Mouse (Mus musculus) G1E (cell line): ENCODE results near the gene Olfr1020. TPM values are rescaled to one million over a fixed set of nuclear protein-coding genes. Genes with fewer than 3 reads are reported as not detected.

Source experiments
- ATAC-seq: 2 replicates; pipeline ENCODE4 v1.8.0; 2016; ENCODE audit warnings: mild to moderate bottlenecking; ENCODE audit not compliant: insufficient number of reproducible peaks, poor library complexity, low FRiP score, severe bottlenecking; ENCODE audit errors: extremely low read depth
- DNase-seq: peaks from one replicate; pipeline ENCODE4 v3.0.0; 2012; ENCODE audit warnings: low spot score
- H3K27me3 ChIP-seq: 2 replicates; pipeline ENCODE4 v1.6.1; 2012; ENCODE audit warnings: mild to moderate bottlenecking, low read length, inconsistent platforms; ENCODE audit not compliant: insufficient read depth
- H3K36me3 ChIP-seq: replicated peaks from 2 replicates; pipeline ENCODE3; 2012; ENCODE audit warnings: mild to moderate bottlenecking, inconsistent platforms
- H3K4me1 ChIP-seq: 2 replicates; pipeline ENCODE4 v1.6.1; 2012; ENCODE audit warnings: low read depth, low read length, inconsistent platforms, mixed read lengths; ENCODE audit not compliant: insufficient read depth
- H3K4me3 ChIP-seq: 2 replicates; pipeline ENCODE4 v1.5.1; 2012; ENCODE audit warnings: low read depth, mild to moderate bottlenecking, inconsistent platforms, low read length, moderate library complexity, mixed read lengths
- H3K9me3 ChIP-seq: replicated peaks from 2 replicates; pipeline ENCODE4 v1.6.1; 2012; ENCODE audit warnings: inconsistent platforms
- CTCF ChIP-seq: IDR thresholded peaks from 2 replicates; pipeline ENCODE4 v1.5.1; 2012; ENCODE audit warnings: low read depth, low read length, inconsistent platforms, mixed read lengths
- GATA1 ChIP-seq: IDR thresholded peaks from 2 replicates; pipeline ENCODE4 v1.6.1; 2012; ENCODE audit warnings: borderline replicate concordance, low read length, inconsistent platforms, mixed read lengths
- GATA2 ChIP-seq: IDR thresholded peaks from 2 replicates; pipeline ENCODE4 v1.6.1; 2012; ENCODE audit warnings: low read depth, low read length, inconsistent platforms, borderline replicate concordance
- POLR2AphosphoS5 ChIP-seq: IDR thresholded peaks from 2 replicates; pipeline ENCODE4 v1.6.1; 2012; ENCODE audit warnings: low read depth, low read length, inconsistent platforms; ENCODE audit not compliant: insufficient replicate concordance
- TAL1 ChIP-seq: conservative IDR thresholded peaks from 2 replicates; pipeline ENCODE4 v1.6.1; 2012; ENCODE audit warnings: low read depth, low read length, inconsistent platforms, mixed read lengths
- polyA plus RNA-seq: library from polyadenylated mRNA; stranded (reverse); fragments of >175 nt; gene quantifications from 2 replicates; pipeline ENCODE4 v1.2.3, GENCODE M21; 2012
- total RNA-seq, 2 experiments: library from RNA; stranded (forward) in 1 of 2; stranded (reverse) in 1 of 2; fragments of 200-1000 nt in 1 of 2; fragments of >200 nt in 1 of 2; fragmentation: Nextera tagmentation in 1 of 2; gene quantifications; 2 replicates each; pipeline ENCODE4 v1.2.3; 2014 to 2017

Gene Olfr1020
- not detected in 2 replicates for total RNA-seq (2014; fragmentation: Nextera tagmentation)
- 0.17 TPM in 1 of 2 replicates, not detected in the other for total RNA-seq (2017)
- not detected in 2 replicates for polyA plus RNA-seq

GRCm38 (mm10) chr2:85846730-85847129 is at the start of gene Olfr1020:
Olfr1020 (plus strand) TSS chr2:85847030.
- Histone ChIP-seq H3K9me3 (0 out of 2 replicates have a peak, but pooled peaks cover 2% of the 10 kb centered on the region), H3K4me1 (no peaks in the 10 kb centered on the region), H3K36me3 (no peaks in the 10 kb centered on the region), H3K27me3 (no peaks in the 10 kb centered on the region), H3K4me3 (no peak within 1 kb of the TSS)
- TF ChIP-seq TAL1 (no peak), GATA2 (no peak), POLR2AphosphoS5 (no peak), GATA1 (no peak), CTCF (no peak)
- DNase-seq (no peak), ATAC-seq (no peak)

GRCm38 (mm10) chr2:85802444-85802843 is 44.4 kb upstream of the Olfr1020 start, which contains the start of gene Olfr1016:
Olfr1016 (minus strand) TSS chr2:85802544.
- TF ChIP-seq TAL1 (no peak), GATA2 (no peak), POLR2AphosphoS5 (no peak), GATA1 (no peak), CTCF (no peak)
- Histone ChIP-seq H3K4me3 (no peak within 1 kb of the TSS), H3K4me1 (no peaks in the 10 kb centered on the region), H3K9me3 (0 out of 2 replicates have a peak, but pooled peaks cover 5% of the 10 kb centered on the region), H3K27me3 (no peaks in the 10 kb centered on the region), H3K36me3 (no peaks in the 10 kb centered on the region)
- DNase-seq (no peak), ATAC-seq (no peak)

- Histone ChIP-seq H3K4me3 (no peak overlapping the region), H3K27me3 (no peaks in the 10 kb centered on the region), H3K36me3 (no peaks in the 10 kb centered on the region), H3K4me1 (no peaks in the 10 kb centered on the region), H3K9me3 (0 out of 2 replicates have a peak, but pooled peaks cover 5% of the 10 kb centered on the region)
- ATAC-seq (no peak), DNase-seq (no peak)
- TF ChIP-seq GATA2 (no peak), TAL1 (no peak), POLR2AphosphoS5 (no peak), GATA1 (no peak), CTCF (no peak)
Measured at GRCm38 (mm10) chr2:85804501-85804900, 42.3 kb upstream of the Olfr1020 start.

- ATAC-seq (no peak), DNase-seq (no peak)
- H3K4me1 ChIP-seq: no peaks in the 10 kb centered on the region
- no peak within 1 kb of the TSS for H3K4me3 ChIP-seq
- no peaks in the 10 kb centered on the region for H3K36me3 ChIP-seq
- no peaks in the 10 kb centered on the region; the same call in 1 of the 2 replicates for H3K9me3 ChIP-seq
- no peak for TF ChIP-seq GATA1
- no peak for TF ChIP-seq TAL1
- no peak for TF ChIP-seq CTCF
- no peak for TF ChIP-seq GATA2
- no peak for TF ChIP-seq POLR2AphosphoS5
- H3K27me3 ChIP-seq: no peaks in the 10 kb centered on the region
Measured at GRCm38 (mm10) chr2:85818179-85818578, 28.7 kb upstream of the Olfr1020 start, which contains the start of gene Olfr1018. Olfr1018 (plus strand) TSS chr2:85818479.

DNA sequence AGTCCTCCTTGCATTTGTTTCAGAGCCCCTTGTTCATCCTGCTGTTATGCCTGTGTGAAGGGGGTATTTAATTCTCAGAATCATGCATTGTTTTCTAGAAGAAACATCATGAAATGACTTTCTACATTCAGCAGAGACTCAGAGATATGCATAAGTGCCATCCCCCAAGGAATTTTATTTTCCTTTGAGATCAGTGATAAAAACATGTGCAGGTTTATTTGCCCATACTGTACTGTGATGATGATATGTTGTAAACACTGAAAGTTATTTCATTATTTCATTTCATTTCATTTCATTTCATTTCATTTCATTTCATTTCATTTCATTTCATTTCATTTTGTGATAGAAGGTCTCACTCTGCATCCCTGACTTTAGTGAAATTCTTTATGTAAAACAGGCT is 1.4 kb upstream of the Olfr1020 start, which contains the start of gene Olfr1019:
Gene Olfr1019, minus strand, starts transcription at position 101 of the 400 bp plus-strand sequence.
- ATAC-seq (no peak), DNase-seq (no peak)
- Histone ChIP-seq H3K9me3 (peaks cover 3% of the 10 kb centered on the region; the same call in 1 of the 2 replicates), H3K4me3 (no peak within 1 kb of the TSS), H3K36me3 (no peaks in the 10 kb centered on the region), H3K27me3 (no peaks in the 10 kb centered on the region), H3K4me1 (no peaks in the 10 kb centered on the region)
- TF ChIP-seq CTCF: no peak
- TF ChIP-seq GATA2: no peak
- no peak for TF ChIP-seq TAL1

DNA sequence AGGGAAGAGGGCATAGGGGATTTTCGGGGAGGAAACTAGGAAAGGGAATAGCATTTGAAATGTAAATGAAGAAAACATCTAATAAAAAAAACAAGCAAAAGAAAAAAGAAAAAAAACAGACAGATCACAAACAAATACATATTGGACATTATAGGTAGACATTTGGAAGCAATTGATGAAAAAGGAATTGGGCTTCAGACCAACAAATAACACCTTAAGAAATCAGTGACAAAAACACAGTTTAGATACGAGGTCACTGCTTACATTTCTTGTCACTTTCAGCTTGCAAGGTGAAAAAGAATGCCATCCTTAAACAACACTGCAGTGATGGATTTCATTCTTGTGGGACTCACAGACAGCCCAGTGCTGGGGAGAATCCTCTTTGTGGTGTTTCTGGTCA is 21.5 kb downstream of the Olfr1020 start, which contains the start of gene Olfr1022:
Gene Olfr1022, plus strand, starts transcription at position 301 of the 400 bp plus-strand sequence.
- no peak for TF ChIP-seq TAL1
- TF ChIP-seq GATA1: no peak
- TF ChIP-seq GATA2: no peak
- no peak for TF ChIP-seq CTCF
- no peak for TF ChIP-seq POLR2AphosphoS5
- Histone ChIP-seq H3K4me1 (no peaks in the 10 kb centered on the region), H3K9me3 (no peaks in the 10 kb centered on the region), H3K36me3 (no peaks in the 10 kb centered on the region), H3K27me3 (no peaks in the 10 kb centered on the region), H3K4me3 (no peak within 1 kb of the TSS)
- ATAC-seq (no peak), DNase-seq (no peak)
